Mouse (Mus musculus) intestine, postnatal 0 days (tissue): ENCODE data around the gene C77080. TPM values are rescaled to one million over a fixed set of nuclear protein-coding genes. Genes with fewer than 3 reads are reported as not detected.

Experiments
- ATAC-seq: fragments of 200-750 bp; cut with Nextera tagmentation; 2 replicates; pipeline ENCODE4 v1.8.0; 2017; ENCODE audit warnings: mild to moderate bottlenecking, moderate TSS enrichment, moderate library complexity
- H3K27ac ChIP-seq: fragments of 300-500 bp; sonication (generic); 2 replicates; pipeline ENCODE4 v1.5.1; 2014; ENCODE audit warnings: mild to moderate bottlenecking, low read depth, low read length, moderate library complexity
- H3K27me3 ChIP-seq: fragments of 300-500 bp; sonication (generic); replicated peaks from 2 replicates; pipeline ENCODE4 v1.6.1; 2014; ENCODE audit warnings: low read length, mixed read lengths; ENCODE audit not compliant: control insufficient read depth, insufficient read depth
- H3K36me3 ChIP-seq: fragments of 300-500 bp; sonication (generic); 2 replicates; pipeline ENCODE4 v1.6.1; 2014; ENCODE audit warnings: mild to moderate bottlenecking, moderate library complexity; ENCODE audit not compliant: control insufficient read depth, insufficient read depth
- H3K4me1 ChIP-seq: fragments of 300-500 bp; sonication (generic); replicated peaks from 2 replicates; pipeline ENCODE4 v1.6.1; 2014; ENCODE audit warnings: antibody characterized with exemption, low read length, mixed read lengths; ENCODE audit not compliant: control insufficient read depth, insufficient read depth
- H3K4me2 ChIP-seq: fragments of 300-500 bp; sonication (generic); replicated peaks from 2 replicates; pipeline ENCODE4 v1.6.1; 2014; ENCODE audit warnings: low read depth, mild to moderate bottlenecking, moderate library complexity
- H3K4me3 ChIP-seq: fragments of 300-500 bp; sonication (generic); 2 replicates; pipeline ENCODE4 v1.5.1; 2014; ENCODE audit warnings: low read depth, low read length
- H3K9ac ChIP-seq: fragments of 300-500 bp; sonication (generic); 2 replicates; pipeline ENCODE4 v1.6.1; 2014; ENCODE audit warnings: mild to moderate bottlenecking, low read depth, low read length
- H3K9me3 ChIP-seq: fragments of 300-500 bp; sonication (generic); 2 replicates; pipeline ENCODE4 v1.6.1; 2016; ENCODE audit warnings: mixed run types; ENCODE audit not compliant: control insufficient read depth
- CTCF ChIP-seq: sonication (generic); IDR thresholded peaks from 2 replicates; pipeline ENCODE4 v1.5.1; 2016; ENCODE audit warnings: low read depth, mild to moderate bottlenecking, control low read depth, antibody characterized with exemption, moderate library complexity
- WGBS: fragments of 180-500 bp; shearing (Covaris S2); extraction: QIAGEN DNeasy Blood & Tissue Kit; methylation state at CpG from one replicate; pipeline ENCODE4 v1.1.7; 2014; 5-methylcytosine and 5-hydroxymethylcytosine counted together
- microRNA-seq: library from miRNA; unstranded; fragments of <30 nt; microRNA quantifications from one replicate; pipeline ENCODE4, GENCODE M21; 2016
- polyA plus RNA-seq: library from polyadenylated mRNA; unstranded; fragments of >200 nt; fragmentation: Nextera tagmentation; extraction: Ambion mirVana; gene quantifications from 2 replicates; pipeline ENCODE4 v1.2.1, GENCODE M21; 2015

C77080 gene
- polyA plus RNA-seq, 1 experiment from 2014 or later, result 14.3 TPM

DNA sequence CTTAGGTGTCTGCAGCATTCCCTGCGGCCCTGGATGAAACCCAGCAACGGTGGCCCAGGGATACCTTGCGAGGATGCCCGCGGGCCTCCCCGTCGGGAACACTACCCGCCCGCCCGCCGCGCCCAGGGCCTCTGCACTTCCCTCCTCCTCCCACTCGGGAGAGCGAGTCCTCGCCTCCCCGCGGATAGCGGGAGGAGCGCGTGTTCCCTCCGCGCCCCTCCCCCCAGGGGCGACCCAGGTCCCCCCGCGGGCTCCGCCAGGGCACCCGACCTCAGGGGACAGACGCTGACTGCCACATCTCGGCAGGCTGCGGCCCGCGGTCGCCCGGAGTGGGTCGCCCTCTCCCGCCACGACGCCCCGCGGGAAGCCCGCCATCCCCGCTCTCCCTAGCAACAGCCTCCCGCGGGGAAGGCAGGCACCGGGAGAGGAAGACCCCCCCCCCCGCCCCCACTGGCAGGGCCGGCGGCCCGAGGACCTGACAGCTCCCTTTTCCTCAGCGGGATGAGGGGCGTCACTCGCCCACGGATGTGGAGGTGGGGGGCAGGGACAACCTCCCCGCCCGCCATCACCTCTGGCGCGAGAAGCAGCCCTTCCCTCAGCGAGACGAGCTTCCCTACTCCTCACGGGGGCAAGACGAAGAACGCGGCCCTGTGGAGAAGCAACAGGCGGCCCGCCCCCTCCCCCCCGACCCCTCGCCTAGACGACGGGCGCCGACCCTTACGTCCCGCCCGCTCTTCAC, 72.2 kb downstream of the C77080 start:
- TF ChIP-seq CTCF, result 0 out of 2 replicates have a peak, but pooled peaks have one; percentile 8
- Histone ChIP-seq H3K4me2 (peak overlapping the region; percentile 74), H3K9me3 (no peaks in the 10 kb centered on the region), H3K27ac (peak overlapping the region; percentile 87), H3K27me3 (no peaks in the 10 kb centered on the region), H3K9ac (peak overlapping the region; percentile 72), H3K4me1 (0 out of 2 replicates have a peak, but pooled peaks cover 6% of the 10 kb centered on the region), H3K36me3 (no peaks in the 10 kb centered on the region; the same call in 1 of the 2 replicates), H3K4me3 (peak overlapping the region; percentile 89)
- peak; percentile 22 for ATAC-seq
- WGBS, result under 1% methylated on average over 46 of the region's 74 CpGs

DNA sequence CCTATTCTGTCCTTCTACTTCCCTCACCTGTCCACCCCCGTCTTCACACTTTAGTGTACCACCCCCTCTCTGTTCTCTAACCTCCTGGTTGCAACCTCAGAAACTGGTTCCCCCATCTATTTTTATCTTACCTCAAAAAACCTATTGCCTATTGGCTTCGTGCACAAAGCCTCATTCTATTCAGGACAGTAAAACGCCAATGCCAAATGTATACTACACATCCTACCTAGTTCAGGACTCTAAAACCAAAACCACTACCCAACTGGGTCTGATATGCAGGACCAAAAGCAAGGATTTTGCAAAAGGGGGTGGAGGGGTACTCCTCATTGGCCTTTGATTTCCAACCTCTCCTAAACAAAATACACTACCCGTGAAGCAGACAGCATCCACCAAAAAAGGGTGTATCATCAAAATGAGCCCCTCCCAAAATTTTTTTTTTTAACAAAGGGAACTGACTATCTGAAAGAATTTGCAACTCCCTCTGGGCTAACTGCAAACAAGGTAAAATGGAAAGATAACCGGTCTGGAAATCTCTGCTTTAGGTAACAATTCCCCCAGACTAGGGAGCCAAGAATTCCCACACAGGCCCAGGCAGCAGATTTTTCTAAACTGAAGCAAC, 73.1 kb downstream of the C77080 start:
- H3K27ac ChIP-seq, result no peak overlapping the region

DNA sequence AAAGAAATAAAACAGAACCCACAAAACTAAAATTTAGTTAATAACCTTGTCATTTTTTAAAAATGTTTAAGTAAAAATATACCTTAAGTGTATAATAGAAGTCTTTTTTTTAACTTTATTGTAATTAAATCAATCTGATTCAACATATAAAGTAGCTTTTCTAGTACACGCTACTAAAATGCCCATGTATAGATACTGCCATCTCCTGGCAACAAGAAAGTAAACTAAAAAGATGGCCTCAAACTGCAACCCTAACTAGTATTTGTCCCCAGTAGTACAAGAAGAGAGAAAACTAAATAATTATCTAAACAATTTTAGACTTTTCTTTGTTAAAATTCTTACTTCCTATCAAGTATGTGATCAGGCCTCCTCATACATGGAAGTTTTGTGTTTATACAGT, 81.6 kb downstream of the C77080 start:
- no peak overlapping the region for H3K9ac ChIP-seq
- TF ChIP-seq CTCF, result peak; percentile 70
- ATAC-seq, result no peak

More for the DNA sequence above, 73.1 kb downstream of the C77080 start:
- WGBS, result 49% methylated on average over 5 of the region's 5 CpGs
- no peak for ATAC-seq
- Histone ChIP-seq H3K4me2 (peak overlapping the region; percentile 74), H3K9ac (peak overlapping the region; percentile 72; the same call in 1 of the 2 replicates), H3K36me3 (no peaks in the 10 kb centered on the region; the same call in 1 of the 2 replicates), H3K9me3 (no peaks in the 10 kb centered on the region), H3K4me1 (0 out of 2 replicates have a peak, but pooled peaks cover 6% of the 10 kb centered on the region), H3K4me3 (peak overlapping the region; percentile 89), H3K27me3 (no peaks in the 10 kb centered on the region)
- TF ChIP-seq CTCF, result no peak

DNA sequence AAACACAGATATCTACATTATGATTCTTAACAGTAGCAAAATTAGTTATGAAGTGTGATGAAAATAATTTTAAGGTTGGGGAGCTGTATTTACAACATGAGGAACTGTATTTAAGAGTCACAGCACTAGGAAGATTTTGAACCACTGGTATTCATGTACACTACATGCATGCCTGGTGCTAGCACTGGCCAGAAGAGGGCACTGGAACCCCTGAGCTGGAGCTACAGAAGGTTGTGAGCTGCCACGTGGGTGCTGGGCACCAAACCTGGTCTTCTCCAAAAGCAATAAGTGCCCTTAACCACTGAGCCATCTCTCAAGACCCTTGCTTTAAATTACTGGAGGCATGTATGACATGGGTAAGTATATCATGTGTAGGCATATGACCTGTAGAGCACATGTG, 88.7 kb downstream of the C77080 start:
- no peak for ATAC-seq
- peaks cover 32% of the 10 kb centered on the region for H3K36me3 ChIP-seq
- 73% methylated on average over 1 of the region's 1 CpGs for WGBS

More for the DNA sequence above, 81.6 kb downstream of the C77080 start:
- no peak overlapping the region for H3K4me2 ChIP-seq
- no peak overlapping the region for H3K27ac ChIP-seq
- no peaks in the 10 kb centered on the region for H3K27me3 ChIP-seq
- H3K9me3 ChIP-seq, result no peaks in the 10 kb centered on the region
- peaks cover 27% of the 10 kb centered on the region for H3K36me3 ChIP-seq
- no peak overlapping the region for H3K4me3 ChIP-seq
- no peaks in the 10 kb centered on the region for H3K4me1 ChIP-seq
- 51% methylated on average over 1 of the region's 1 CpGs for WGBS

More for the DNA sequence above, 88.7 kb downstream of the C77080 start:
- H3K4me2 ChIP-seq, result no peak overlapping the region
- no peaks in the 10 kb centered on the region for H3K27me3 ChIP-seq
- H3K9ac ChIP-seq, result no peak overlapping the region
- H3K27ac ChIP-seq, result no peak overlapping the region
- no peak overlapping the region for H3K4me3 ChIP-seq
- no peaks in the 10 kb centered on the region for H3K4me1 ChIP-seq
- TF ChIP-seq CTCF, result peak; percentile 46
- H3K9me3 ChIP-seq, result no peaks in the 10 kb centered on the region

Small RNA genes within 50 kb of the gene (microRNA-seq; reads per million reads assigned to microRNA genes)
- gene Gm22994, result not detected

Other genes starting within 250 kb of the C77080 start
- gene Rnf19b, start 203.1 kb downstream of the C77080 start, polyA plus RNA-seq, result 11.0 and 12.2 TPM in 2 replicates
- 363 and 366 TPM in 2 replicates for gene Tmem54, start 155.9 kb downstream of the C77080 start, polyA plus RNA-seq
- gene Hpca, start 139.4 kb downstream of the C77080 start, polyA plus RNA-seq, result 3.9 and 4.6 TPM in 2 replicates
- 14.5 and 15.4 TPM in 2 replicates for gene Fndc5, start 124.4 kb downstream of the C77080 start, polyA plus RNA-seq
- gene S100pbp, start 71.7 kb downstream of the C77080 start, polyA plus RNA-seq, result 6.9 and 7.7 TPM in 2 replicates
- gene Yars, start 71.6 kb downstream of the C77080 start, polyA plus RNA-seq, result 35.6 and 41.8 TPM in 2 replicates
- gene Sync, start 26.2 kb upstream of the C77080 start, polyA plus RNA-seq, result 1.3 and 1.6 TPM in 2 replicates
- gene Rbbp4, start 74.0 kb upstream of the C77080 start, polyA plus RNA-seq, result 159 and 175 TPM in 2 replicates
- 92.9 and 94.5 TPM in 2 replicates for gene Zbtb8os, start 74.3 kb upstream of the C77080 start, polyA plus RNA-seq
- 6.8 and 7.1 TPM in 2 replicates for gene Zbtb8a, start 116.7 kb upstream of the C77080 start, polyA plus RNA-seq
- gene Zbtb8b, start 179.4 kb upstream of the C77080 start, polyA plus RNA-seq, result 0.14 and 0.29 TPM in 2 replicates
- gene Bsdc1, start 200.2 kb upstream of the C77080 start, polyA plus RNA-seq, result 23.6 and 24.8 TPM in 2 replicates
- not detected in 2 replicates for gene Tssk3, start 229.6 kb upstream of the C77080 start, polyA plus RNA-seq
- gene Fam229a, start 229.8 kb upstream of the C77080 start, polyA plus RNA-seq, result 0.22 TPM in 1 of 2 replicates, not detected in the other